Mouse (Mus musculus) heart, postnatal 14 days (tissue): ENCODE data around the gene Oaf. TPM values are rescaled to one million over a fixed set of nuclear protein-coding genes. Genes with fewer than 3 reads are reported as not detected.

ENCODE experiments used
- total RNA-seq, 2 experiments: library from RNA; stranded (reverse); gene quantifications; 2 replicates each; pipeline ENCODE4 v1.2.3; 2021

The Oaf gene
- total RNA-seq, 2 experiments from 2014 or later, result 13.0 to 14.9 TPM

Other genes starting within 250 kb of the Oaf start
- gene Arhgef12, start 132.7 kb downstream of the Oaf start, total RNA-seq, result 100 to 1,000 TPM; 154 to 163 TPM
- 1 to 10 TPM; 7.2 to 7.5 TPM for gene Tmem136, start 123.3 kb downstream of the Oaf start, total RNA-seq
- not detected for gene Pou2f3, start 29.5 kb downstream of the Oaf start, total RNA-seq
- gene Trim29, start 70.9 kb upstream of the Oaf start, total RNA-seq, result under 1 TPM; 0.17 to 0.34 TPM